Comparison of ENCODE assay signal across 16 mouse cellular contexts in genomic region chr8:13482101-13482801, GRCm38 (mm10). TPM values are rescaled to one million over a fixed set of nuclear protein-coding genes. Genes with fewer than 3 reads are reported as not detected.
DNase-seq lines count a peak whose midpoint lies in the region; ATAC-seq lines count a peak whose summit lies in the region.
"Had no signal": no experiment of that assay in that cellular context is flagged by ENCODE, and none has a peak within 500 bp of the region (broad histone marks: within the 10 kb centered on the region; RNA-seq: fewer than 3 reads in every experiment).

No protein-coding gene starts in this region.

- no peaks in the 10 kb centered on the region for H3K27me3 ChIP-seq in lung, embryonic 16.5 days (ENCODE audit: control insufficient read depth, insufficient read depth, low read depth, low read length)
- no peaks in the 10 kb centered on the region for H3K27me3 ChIP-seq in intestine, embryonic 16.5 days (replicated peaks; ENCODE audit: control insufficient read depth, insufficient read depth, low read length)
- H3K27me3 ChIP-seq: hindbrain, embryonic 15.5 days; limb, embryonic 12.5 days; lung, embryonic 15.5 days; midbrain, embryonic 15.5 days; neural tube, embryonic 13.5 days had no signal

- ATAC-seq in cerebellum, adult (ENCODE audit: insufficient number of reproducible peaks, low FRiP score, low TSS enrichment) = peak; percentile 26; the same call in 1 of the 2 replicates
- no peak for ATAC-seq in lung, embryonic 16.5 days (ENCODE audit: low read depth)
- no peak for ATAC-seq in intestine, embryonic 16.5 days
- ATAC-seq: midbrain, embryonic 15.5 days had no signal

- peak overlapping the region; percentile 10; the same call in 1 of the 2 replicates for H3K27ac ChIP-seq in lung, embryonic 16.5 days (ENCODE audit: low read length)
- no peak overlapping the region for H3K27ac ChIP-seq in intestine, embryonic 16.5 days (ENCODE audit: low read length)
- H3K27ac ChIP-seq: hindbrain, embryonic 15.5 days; limb, embryonic 12.5 days; midbrain, embryonic 15.5 days; neural tube, embryonic 13.5 days had no signal

- H3K36me3 ChIP-seq in lung, embryonic 16.5 days (ENCODE audit: control insufficient read depth, insufficient read depth, low read length) = no peaks in the 10 kb centered on the region
- H3K36me3 ChIP-seq in intestine, embryonic 16.5 days (ENCODE audit: control insufficient read depth, insufficient read depth, low read length) = no peaks in the 10 kb centered on the region
- H3K36me3 ChIP-seq: limb, embryonic 12.5 days; midbrain, embryonic 15.5 days; neural tube, embryonic 13.5 days had no signal

- DNase-seq in cerebellum, adult 11-12 months = no peak
- no peak for DNase-seq in lung, postnatal 25 days (ENCODE audit: low spot score)
- peak; percentile 54 to 68 for DNase-seq in cerebellum, postnatal 25 days
- DNase-seq in kidney, postnatal 36 days = peak; percentile 82 to 89
- DNase-seq in ovary, postnatal 36 days (ENCODE audit: low spot score) = no peak
- DNase-seq: right cerebral cortex, postnatal 14 days had no signal

- H3K4me3 ChIP-seq in lung, embryonic 16.5 days (ENCODE audit: low read length) = no peak overlapping the region
- no peak overlapping the region for H3K4me3 ChIP-seq in intestine, embryonic 16.5 days (ENCODE audit: low read length)
- H3K4me3 ChIP-seq: hindbrain, embryonic 15.5 days; limb, embryonic 12.5 days; lung, embryonic 15.5 days; midbrain, embryonic 15.5 days; neural tube, embryonic 13.5 days had no signal

- WGBS in lung, embryonic 16.5 days = 71% methylated on average over 2 of the region's 2 CpGs
- 86% methylated on average over 2 of the region's 2 CpGs for WGBS in intestine, embryonic 16.5 days

- no peaks in the 10 kb centered on the region; the same call in 1 of the 2 replicates for H3K4me1 ChIP-seq in lung, embryonic 16.5 days (replicated peaks; ENCODE audit: control insufficient read depth, insufficient read depth, low read length)
- no peaks in the 10 kb centered on the region for H3K4me1 ChIP-seq in intestine, embryonic 16.5 days (ENCODE audit: control insufficient read depth, insufficient read depth, low read length)
- H3K4me1 ChIP-seq: limb, embryonic 12.5 days; midbrain, embryonic 15.5 days; neural tube, embryonic 13.5 days had no signal

- H3K4me2 ChIP-seq in lung, embryonic 16.5 days (ENCODE audit: low read depth, low read length) = no peak overlapping the region
- H3K4me2 ChIP-seq in intestine, embryonic 16.5 days (ENCODE audit: low read depth, low read length) = no peak overlapping the region
- H3K4me2 ChIP-seq: heart, embryonic 11.5 days; hindbrain, embryonic 15.5 days; limb, embryonic 12.5 days; lung, embryonic 15.5 days; midbrain, embryonic 15.5 days; neural tube, embryonic 13.5 days had no signal

- H3K9ac ChIP-seq in lung, embryonic 16.5 days (ENCODE audit: low read length) = no peak overlapping the region
- H3K9ac ChIP-seq in intestine, embryonic 16.5 days (ENCODE audit: low read depth, low read length) = no peak overlapping the region
- H3K9ac ChIP-seq: hindbrain, embryonic 15.5 days; limb, embryonic 12.5 days; lung, embryonic 15.5 days; midbrain, embryonic 15.5 days; neural tube, embryonic 13.5 days had no signal

- no peaks in the 10 kb centered on the region for H3K9me3 ChIP-seq in lung, embryonic 16.5 days (ENCODE audit: control insufficient read depth, low read length)
- H3K9me3 ChIP-seq in intestine, embryonic 16.5 days (ENCODE audit: control insufficient read depth, low read length) = no peaks in the 10 kb centered on the region
- H3K9me3 ChIP-seq: hindbrain, embryonic 15.5 days; limb, embryonic 12.5 days; lung, embryonic 15.5 days; midbrain, embryonic 15.5 days; neural tube, embryonic 13.5 days had no signal

RNA-seq across cellular contexts. Expression of gene Gas6, which starts 12.0 kb away (rescaled TPM):
- polyA plus RNA-seq in lung, embryonic 16.5 days (2015; fragmentation: Nextera tagmentation; extraction: Ambion mirVana) = 78.0 and 83.8 TPM in 2 replicates
- polyA plus RNA-seq in intestine, embryonic 16.5 days (2015; fragmentation: Nextera tagmentation; extraction: Ambion mirVana) = 55.8 and 60.7 TPM in 2 replicates

RNA-seq across cellular contexts. Expression of gene Tmem255b, which starts 47.3 kb away (rescaled TPM):
- polyA plus RNA-seq in lung, embryonic 16.5 days (2015; fragmentation: Nextera tagmentation; extraction: Ambion mirVana) = 0.70 and 1.1 TPM in 2 replicates
- polyA plus RNA-seq in intestine, embryonic 16.5 days (2015; fragmentation: Nextera tagmentation; extraction: Ambion mirVana) = 3.2 and 3.6 TPM in 2 replicates
- polyA plus RNA-seq: C2C12 had no signal

Comparison
In these comparisons a context has a peak if more than half of its experiments do, and no peak if none do; other contexts are left out.
1. DNase-seq: peak in cerebellum, postnatal 25 days (2 of 2) and kidney, postnatal 36 days (2 of 2); none in cerebellum, adult 11-12 months (single experiment), lung, postnatal 25 days (single experiment) and ovary, postnatal 36 days (single experiment).